Mouse (Mus musculus) cerebellum, adult 2 months (tissue): ENCODE measurements around the gene Wwc2.

ENCODE experiments used
- CTCF ChIP-seq: fragments of 200-500 bp; IDR thresholded peaks from 2 replicates; pipeline ENCODE4 v1.5.1; 2011; ENCODE audit warnings: low read depth, mild to moderate bottlenecking, control low read depth, low read length, moderate library complexity, borderline replicate concordance; ENCODE audit not compliant: insufficient read depth
- POLR2A ChIP-seq: fragments of 200-500 bp; IDR thresholded peaks from 2 replicates; pipeline ENCODE4 v1.6.1; 2011; ENCODE audit warnings: low read length, control low read depth, borderline replicate concordance; ENCODE audit not compliant: insufficient read depth

DNA sequence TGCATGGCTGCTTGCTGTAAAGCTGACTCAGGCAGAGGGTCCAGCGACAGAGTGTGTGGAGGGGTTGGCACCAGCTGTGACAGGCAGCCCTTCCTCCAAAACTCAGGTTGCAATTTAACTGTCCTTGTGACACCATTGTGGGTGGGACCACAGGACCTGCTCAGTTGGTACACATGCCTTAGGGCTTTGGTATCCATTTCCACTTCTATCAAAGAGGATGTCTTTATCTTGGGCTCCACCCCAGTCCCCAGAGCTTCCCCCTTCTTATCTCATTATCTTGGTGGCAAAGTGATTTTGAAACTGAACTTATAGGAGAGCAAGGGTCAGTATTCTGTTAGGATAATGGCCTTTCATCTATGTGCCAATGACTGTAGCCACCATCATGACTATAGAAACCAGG, 156.8 kb downstream of the Wwc2 start:
- TF ChIP-seq CTCF (no peak), POLR2A (no peak)
